ENCODE assay signal across 16 mouse cellular contexts in the genomic region with DNA sequence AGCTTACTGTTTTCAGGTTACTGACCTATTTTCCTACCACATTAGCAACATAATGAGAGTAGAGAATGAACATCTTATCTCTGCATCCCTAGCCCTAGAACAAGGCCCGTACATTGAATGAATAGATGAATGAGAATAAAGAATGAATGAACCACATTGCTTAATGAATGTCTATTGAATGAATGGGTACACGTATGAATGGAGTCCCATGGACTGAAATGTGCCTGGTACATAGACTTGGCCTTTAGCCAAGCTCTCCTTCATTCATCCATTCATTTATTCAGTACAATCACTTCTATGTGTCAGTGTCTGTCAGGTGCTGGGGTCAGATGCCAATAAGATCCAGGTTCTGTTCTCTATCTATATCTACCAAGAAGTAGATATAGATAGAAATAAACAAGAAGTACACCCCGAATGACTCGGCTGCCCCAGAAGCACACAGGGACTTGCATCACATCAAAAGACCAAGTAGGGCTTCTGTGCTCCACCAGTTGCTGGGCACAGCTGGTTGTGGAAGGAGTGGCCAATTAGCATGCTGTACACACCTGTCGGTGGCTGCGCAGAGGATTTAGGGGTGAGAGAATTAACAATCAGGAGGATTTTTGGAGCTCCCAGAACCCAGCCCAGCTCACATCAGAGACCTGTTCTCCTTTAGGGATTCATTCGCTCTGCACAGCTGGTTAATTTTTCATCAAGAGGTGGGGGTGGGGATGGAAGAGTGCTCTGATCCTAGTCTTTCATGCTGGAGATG.
DNase-seq lines count a peak whose midpoint lies in the region; ATAC-seq and TF ChIP-seq lines count a peak whose summit lies in the region.
"Had no signal": no experiment of that assay in that cellular context is flagged by ENCODE, and none has a peak within 500 bp of the region (broad histone marks: within the 10 kb centered on the region; RNA-seq: fewer than 3 reads in every experiment).

No protein-coding gene starts in this region.

- WGBS in embryonic facial prominence, embryonic 14.5 days = 69% methylated on average over 7 of the region's 7 CpGs
- WGBS in forebrain, postnatal 0 days = 12% methylated on average over 7 of the region's 7 CpGs
- 31% methylated on average over 7 of the region's 7 CpGs for WGBS in midbrain, embryonic 16.5 days

- H3K9ac ChIP-seq in embryonic facial prominence, embryonic 14.5 days (ENCODE audit: low read depth, low read length) = no peak overlapping the region
- H3K9ac ChIP-seq in forebrain, postnatal 0 days = no peak overlapping the region
- no peak overlapping the region for H3K9ac ChIP-seq in midbrain, embryonic 16.5 days (ENCODE audit: low read depth, low read length)

- TF ChIP-seq CTCF in brain, embryonic 14.5 days (IDR thresholded peaks at IDR 0.05; ENCODE audit: borderline replicate concordance, extremely low read depth, insufficient read depth, insufficient read length) = no peak
- TF ChIP-seq CTCF in forebrain, postnatal 0 days (IDR thresholded peaks at IDR 0.05; ENCODE audit: low read depth) = no peak

- peak; percentile 83 for DNase-seq in brain, embryonic 14.5 days (ENCODE audit: low read depth)
- peak; percentile 73 for DNase-seq in embryonic facial prominence, embryonic 14.5 days (ENCODE audit: low spot score)
- DNase-seq in forebrain, postnatal 0 days = peak; percentile 26
- DNase-seq in heart, postnatal 36 days = no peak
- DNase-seq in adrenal gland, postnatal 25 days = no peak
- DNase-seq in adrenal gland, postnatal 10 days = no peak
- DNase-seq: adrenal gland, postnatal 36 days; cerebellum, adult 9-11 months; gastrocnemius, postnatal 10 days; kidney, adult 2 months; kidney, postnatal 14 days; lung, postnatal 4 days had no signal

- no peaks in the 10 kb centered on the region for H3K9me3 ChIP-seq in embryonic facial prominence, embryonic 14.5 days (ENCODE audit: control insufficient read depth, low read length)
- no peaks in the 10 kb centered on the region for H3K9me3 ChIP-seq in forebrain, postnatal 0 days (ENCODE audit: low read length)
- no peaks in the 10 kb centered on the region for H3K9me3 ChIP-seq in midbrain, embryonic 16.5 days (replicated peaks; ENCODE audit: control insufficient read depth, low read length, poor library complexity, severe bottlenecking)

- no peak overlapping the region for H3K27ac ChIP-seq in embryonic facial prominence, embryonic 14.5 days (replicated peaks; ENCODE audit: low read depth, low read length)
- no peak overlapping the region for H3K27ac ChIP-seq in forebrain, postnatal 0 days (ENCODE audit: low read depth, low read length)
- H3K27ac ChIP-seq in midbrain, embryonic 16.5 days (ENCODE audit: low read length) = 0 out of 2 replicates have a peak overlapping the region, but pooled peaks have one; percentile 10
- H3K27ac ChIP-seq: stomach, postnatal 0 days had no signal

- H3K4me2 ChIP-seq in embryonic facial prominence, embryonic 14.5 days (ENCODE audit: low read depth, low read length) = no peak overlapping the region
- no peak overlapping the region for H3K4me2 ChIP-seq in forebrain, postnatal 0 days (ENCODE audit: low read depth)
- no peak overlapping the region for H3K4me2 ChIP-seq in midbrain, embryonic 16.5 days (ENCODE audit: low read length)

- peaks cover 25% of the 10 kb centered on the region for H3K4me1 ChIP-seq in embryonic facial prominence, embryonic 14.5 days (ENCODE audit: control insufficient read depth, insufficient read depth, low read length)
- H3K4me1 ChIP-seq in forebrain, postnatal 0 days (ENCODE audit: insufficient read depth) = peaks cover 7% of the 10 kb centered on the region; the same call in 1 of the 2 replicates
- H3K4me1 ChIP-seq in midbrain, embryonic 16.5 days (ENCODE audit: control insufficient read depth, insufficient read depth, low read length) = peaks cover 28% of the 10 kb centered on the region

- H3K36me3 ChIP-seq in embryonic facial prominence, embryonic 14.5 days (ENCODE audit: control insufficient read depth, insufficient read depth, low read length) = no peaks in the 10 kb centered on the region
- no peaks in the 10 kb centered on the region for H3K36me3 ChIP-seq in forebrain, postnatal 0 days (ENCODE audit: insufficient read depth)
- no peaks in the 10 kb centered on the region for H3K36me3 ChIP-seq in midbrain, embryonic 16.5 days (ENCODE audit: control insufficient read depth, insufficient read depth, low read length)

- H3K4me3 ChIP-seq in embryonic facial prominence, embryonic 14.5 days (ENCODE audit: low read depth, low read length) = no peak overlapping the region
- no peak overlapping the region for H3K4me3 ChIP-seq in forebrain, postnatal 0 days (ENCODE audit: low read depth, low read length)
- no peak overlapping the region for H3K4me3 ChIP-seq in midbrain, embryonic 16.5 days (ENCODE audit: low read depth, low read length)

- H3K27me3 ChIP-seq in embryonic facial prominence, embryonic 14.5 days (replicated peaks; ENCODE audit: control insufficient read depth, insufficient read depth, low read length) = no peaks in the 10 kb centered on the region
- H3K27me3 ChIP-seq in forebrain, postnatal 0 days (ENCODE audit: insufficient read depth, low read length) = no peaks in the 10 kb centered on the region
- no peaks in the 10 kb centered on the region for H3K27me3 ChIP-seq in midbrain, embryonic 16.5 days (ENCODE audit: control insufficient read depth, insufficient read depth, low read depth, low read length)

- intact Hi-C loops in heart, postnatal 36 days (cut with DNase I) = no loop called here

- TF ChIP-seq POLR2A in brain, embryonic 14.5 days (IDR thresholded peaks at IDR 0.05; ENCODE audit: borderline replicate concordance, extremely low read depth, insufficient read depth, insufficient read length, poor library complexity, severe bottlenecking) = no peak

- ATAC-seq in embryonic facial prominence, embryonic 14.5 days (ENCODE audit: low read depth) = peak; percentile 43
- ATAC-seq in forebrain, postnatal 0 days = peak; percentile 45
- ATAC-seq in midbrain, embryonic 16.5 days = peak; percentile 43
- ATAC-seq: activated CD4-positive, CD25-positive, alpha-beta regulatory T cell, adult 4 months; Patski had no signal

Comparison
In these comparisons a context has a peak if more than half of its experiments do, and no peak if none do; other contexts are left out.
1. DNase-seq: peak in brain, embryonic 14.5 days (single experiment), embryonic facial prominence, embryonic 14.5 days (single experiment) and forebrain, postnatal 0 days (single experiment); none in heart, postnatal 36 days (0 of 2), adrenal gland, postnatal 25 days (single experiment) and adrenal gland, postnatal 10 days (single experiment).
2. Peak in every context shown above with its lines, with median percentiles within 50 percentile points of each other: ATAC-seq.